Mouse (Mus musculus) left cerebral cortex, postnatal 10 days (tissue): ENCODE results near the gene Zic4. TPM values are rescaled to one million over a fixed set of nuclear protein-coding genes. Genes with fewer than 3 reads are reported as not detected.

Source experiments
- DNase-seq, 2 experiments: peaks; one replicate each; pipeline ENCODE4 v3.0.0; 2021 to 2022; ENCODE audit warnings: low spot score in 2 of 2, mixed read lengths in 1 of 2; ENCODE audit errors: extremely low spot score in 1 of 2
- intact Hi-C: fragments of 180-260 bp; cut with DNase I; formaldehyde crosslinking; loops from one replicate; pipeline ENCODE4 v1.15.1; 2025
- total RNA-seq, 2 experiments: library from RNA; stranded (reverse); gene quantifications; 2 replicates each; pipeline ENCODE4 v1.2.3; 2021

Zic4 gene
- total RNA-seq, 2 experiments from 2014 or later = 3.4 to 4.6 TPM

GRCm38 (mm10) chr9:91374665-91375064 lies 12.5 kb downstream of the Zic4 start:
- intact Hi-C loops = no loop called here
- DNase-seq = no peak

- DNase-seq = no peak
- intact Hi-C loops = no loop called here
These were observed 15.0 kb downstream of the Zic4 start for GRCm38 (mm10) chr9:91377036-91377872.

GRCm38 (mm10) chr9:91377873-91378150 lies 15.6 kb downstream of the Zic4 start:
- DNase-seq = peak in 1 of 2 experiments; percentile 65
- intact Hi-C loops = no loop called here

GRCm38 (mm10) chr9:91378411-91379299 lies 16.4 kb downstream of the Zic4 start:
- DNase-seq = peak in 1 of 2 experiments; percentile 38
- intact Hi-C loops = no loop called here

GRCm38 (mm10) chr9:91379300-91379635 lies 17.1 kb downstream of the Zic4 start:
- intact Hi-C loops = no loop called here
- no peak for DNase-seq

- intact Hi-C loops = no loop called here
- DNase-seq = peak in 1 of 2 experiments; percentile 57
These were observed 17.7 kb downstream of the Zic4 start for GRCm38 (mm10) chr9:91379781-91380457.

GRCm38 (mm10) chr9:91380458-91380914 lies 18.3 kb downstream of the Zic4 start:
- no peak for DNase-seq
- intact Hi-C loops = no loop called here

GRCm38 (mm10) chr9:91381284-91382110 lies 19.3 kb downstream of the Zic4 start:
- peak in 1 of 2 experiments; percentile 87 for DNase-seq
- intact Hi-C loops = no loop called here

- intact Hi-C loops = no loop called here
- no peak for DNase-seq
These were observed 19.8 kb downstream of the Zic4 start for GRCm38 (mm10) chr9:91382111-91382379.

- no peak for DNase-seq
- intact Hi-C loops = no loop called here
These were observed 20.4 kb downstream of the Zic4 start for GRCm38 (mm10) chr9:91382471-91383255.

- intact Hi-C loops = no loop called here
- DNase-seq = peak in 1 of 2 experiments; percentile 40
These were observed 21.4 kb downstream of the Zic4 start for GRCm38 (mm10) chr9:91383441-91384135.

- intact Hi-C loops = no loop called here
- peak in 1 of 2 experiments; percentile 57 for DNase-seq
These were observed 21.9 kb downstream of the Zic4 start for GRCm38 (mm10) chr9:91384136-91384500.

GRCm38 (mm10) chr9:91384693-91385560 lies 22.7 kb downstream of the Zic4 start:
- intact Hi-C loops = no loop called here

GRCm38 (mm10) chr9:91385561-91386430 lies 23.6 kb downstream of the Zic4 start:
- no peak for DNase-seq
- intact Hi-C loops = no loop called here

More at GRCm38 (mm10) chr9:91384693-91385560, 22.7 kb downstream of the Zic4 start:
- no peak for DNase-seq

GRCm38 (mm10) chr9:91386502-91386890 lies 24.3 kb downstream of the Zic4 start:
- no peak for DNase-seq

More at GRCm38 (mm10) chr9:91386502-91386890, 24.3 kb downstream of the Zic4 start:
- intact Hi-C loops = no loop called here
